Mouse (Mus musculus) megakaryocyte, embryonic 14.5 days (primary cell): Measurements from ENCODE around the gene Gm11596.
"Not testable (repeated sequence)": the region's sequence is repeated elsewhere in the genome, so short reads cannot be mapped to it uniquely, and the experiment has no call there.

Experiments
- FLI1 ChIP-seq: IDR thresholded peaks from 2 replicates; pipeline ENCODE4 v1.6.1; 2012; ENCODE audit warnings: low read length, inconsistent platforms, mixed read lengths
- GATA1 ChIP-seq: IDR thresholded peaks from 3 replicates; pipeline ENCODE4 v1.6.1; 2012; ENCODE audit warnings: mixed read lengths, low read length, inconsistent platforms, borderline replicate concordance

- not testable (repeated sequence) for TF ChIP-seq FLI1, GATA1
These were observed 5.6 kb upstream of the Gm11596 start, which contains the start of gene Gm11569 for GRCm38 (mm10) chr11:99798832-99799231.
